Mouse (Mus musculus) embryo, embryonic 11 days (tissue): Measurements from ENCODE around the gene Prkn.

Experiments
- DNase-seq: peaks from one replicate; pipeline ENCODE4 v3.0.0-alpha.2; 2015

Prkn gene

DNA sequence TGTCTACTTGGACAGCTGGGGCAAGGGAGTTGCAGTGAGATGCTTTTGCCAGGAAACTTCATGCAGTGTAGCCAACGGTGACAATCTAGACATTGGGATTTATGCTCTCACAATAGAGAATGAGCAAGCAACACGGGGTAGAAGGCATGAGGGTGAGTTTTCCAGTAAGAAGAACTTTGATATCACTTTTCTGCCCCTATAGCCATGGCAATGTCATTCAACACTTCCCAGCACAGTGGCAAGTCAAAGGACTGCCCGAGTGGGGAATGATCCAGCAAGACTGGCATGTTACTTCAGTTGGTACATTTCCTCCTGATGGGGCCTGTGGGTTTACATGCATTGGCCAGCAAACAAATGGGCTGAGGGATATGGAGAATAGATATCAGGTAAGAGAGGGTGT is 577.0 kb downstream of the Prkn start:
- no peak for DNase-seq

DNA sequence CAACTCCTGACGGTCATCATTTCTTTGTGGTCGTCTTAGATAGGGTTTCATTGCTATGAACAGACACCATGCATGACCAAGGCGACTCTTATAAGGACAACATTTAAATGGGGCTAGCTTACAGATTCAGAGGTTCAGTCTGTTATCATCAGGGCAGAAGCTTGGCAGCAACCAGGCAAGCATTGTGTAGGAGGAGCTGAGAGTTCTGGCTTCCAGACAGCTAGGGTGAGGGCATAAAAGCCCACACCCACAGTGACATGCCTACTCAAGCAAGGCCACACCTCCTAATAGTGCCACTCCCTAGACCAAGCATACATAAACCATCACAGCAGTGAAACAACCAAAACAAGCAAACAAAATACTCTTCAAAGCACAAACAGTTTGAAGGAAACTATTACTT is 579.3 kb downstream of the Prkn start:
- DNase-seq = no peak

DNA sequence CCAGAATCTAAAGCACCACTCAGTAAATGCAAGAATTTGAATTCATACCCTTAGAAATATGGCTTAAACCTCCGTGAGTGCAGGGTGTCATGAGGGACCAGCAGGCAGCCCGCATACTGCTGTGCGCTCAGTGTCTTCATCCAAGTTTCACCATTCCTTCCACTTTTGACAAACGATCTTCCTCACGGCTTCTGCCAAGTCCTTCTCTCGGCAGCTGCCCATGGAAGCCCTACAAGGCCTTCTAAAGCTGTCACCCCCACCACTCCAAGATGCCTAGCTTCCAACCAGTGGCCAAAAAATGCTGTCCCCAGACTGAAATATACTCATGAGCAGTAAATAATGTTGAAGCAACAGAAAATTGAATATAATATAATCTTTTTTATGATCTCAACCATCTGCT is 580.7 kb downstream of the Prkn start:
- DNase-seq = no peak

DNA sequence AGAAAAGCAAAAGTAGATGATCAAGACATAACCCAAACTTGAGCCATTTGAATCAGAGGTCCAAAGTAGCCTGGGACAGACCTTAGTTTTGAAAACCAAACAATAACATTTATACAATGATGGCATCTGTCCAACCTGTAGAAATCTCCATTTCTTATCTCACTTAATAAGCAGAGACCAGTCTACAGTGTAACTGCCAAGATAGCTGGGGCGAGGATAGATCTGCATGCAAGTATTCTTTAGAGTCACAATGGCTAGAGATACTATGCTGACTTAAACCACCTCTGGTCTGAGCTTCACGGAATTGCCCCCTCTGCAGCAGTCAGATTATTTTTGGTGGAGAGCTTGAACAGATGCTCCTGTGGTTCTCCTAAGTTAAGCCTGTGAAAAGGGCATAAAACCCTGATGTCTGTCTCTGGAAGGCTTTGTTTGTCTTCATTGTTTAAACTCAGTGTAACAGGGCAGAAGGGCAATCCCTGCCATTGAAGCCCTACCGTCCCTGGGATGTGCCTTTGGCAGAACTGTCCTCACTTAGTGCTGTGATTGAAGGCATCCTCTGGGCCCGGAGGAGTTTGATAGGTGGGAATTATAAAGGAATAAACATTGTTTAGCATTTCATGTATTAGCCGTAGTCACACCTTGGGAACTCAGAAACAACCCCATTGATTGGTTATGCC is 581.2 kb downstream of the Prkn start:
- no peak for DNase-seq

DNA sequence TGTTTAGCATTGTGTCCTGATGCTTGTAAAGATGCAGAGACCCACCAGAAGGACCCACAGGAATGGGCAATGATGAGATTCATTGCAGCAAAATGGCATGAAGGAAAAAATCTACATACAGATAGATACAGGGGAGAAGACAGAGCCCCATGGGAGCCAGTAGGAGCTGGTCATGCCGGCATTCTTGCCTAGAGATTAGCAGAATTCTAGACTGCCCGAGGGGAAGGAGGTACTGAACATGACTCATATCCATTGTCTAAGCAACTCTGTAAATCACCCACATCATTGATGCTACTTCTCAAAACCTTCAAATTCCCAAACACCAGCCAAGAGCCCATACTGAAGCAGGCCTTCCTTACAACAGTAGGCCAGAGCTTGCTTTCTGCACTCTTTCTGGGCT is 591.1 kb downstream of the Prkn start:
- DNase-seq = no peak

DNA sequence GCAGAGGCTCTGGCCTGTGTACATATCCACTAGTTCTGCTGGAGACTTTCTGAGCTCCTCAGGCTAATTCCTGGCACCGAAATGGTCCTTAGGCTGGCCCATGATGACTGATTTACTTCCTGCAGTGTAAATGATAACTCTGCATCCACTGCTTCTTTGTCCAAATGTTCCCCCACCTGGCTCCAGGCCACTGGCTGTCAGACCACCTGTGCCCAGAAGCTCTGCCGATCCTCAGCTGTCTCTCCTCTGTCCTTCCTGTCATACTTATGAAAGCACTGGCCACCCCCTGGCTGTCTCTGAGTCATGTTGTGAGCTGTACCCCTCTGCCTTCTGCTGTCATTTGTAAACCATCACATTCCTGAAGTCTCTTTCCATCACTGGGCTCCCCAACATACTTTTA is 592.4 kb downstream of the Prkn start:
- no peak for DNase-seq

DNA sequence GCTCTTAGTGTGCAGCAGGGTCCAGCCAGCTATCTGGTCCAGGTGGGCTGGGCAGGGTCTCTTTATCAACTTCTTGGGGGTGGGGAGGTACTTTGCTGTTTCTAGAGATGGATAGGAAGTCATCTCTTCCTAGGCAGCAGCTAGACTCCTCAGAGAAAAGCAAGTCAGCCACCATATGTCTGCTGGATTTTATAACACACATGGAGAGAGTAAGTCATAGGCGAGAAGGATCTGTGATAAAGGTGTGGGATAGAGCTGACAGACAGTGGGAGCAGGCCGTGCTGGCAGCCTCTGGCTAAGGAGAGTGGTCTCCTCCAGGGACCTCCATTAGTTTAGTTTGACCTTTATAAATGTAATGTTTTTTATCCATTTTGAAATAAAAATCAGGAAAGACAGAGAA is 622.5 kb downstream of the Prkn start:
- DNase-seq = no peak

DNA sequence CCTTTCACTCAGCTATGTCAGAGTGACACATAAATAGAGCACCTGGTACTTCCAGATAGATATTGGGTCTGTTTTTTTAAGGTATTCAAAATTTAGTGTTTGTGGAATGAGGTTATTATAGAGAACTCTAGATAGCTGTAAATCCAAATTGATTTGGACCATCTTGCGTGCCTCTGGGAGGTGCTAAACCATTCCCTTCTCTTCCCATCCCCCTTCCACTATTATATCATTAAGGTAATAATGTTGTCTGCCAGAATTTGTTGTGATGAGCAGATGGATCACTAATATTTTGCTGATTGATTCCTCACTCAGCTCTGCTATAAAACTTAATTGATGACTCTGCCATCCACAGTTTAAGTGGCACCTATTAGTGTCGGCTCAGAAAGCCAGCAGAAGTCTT is 625.9 kb downstream of the Prkn start:
- DNase-seq = no peak

DNA sequence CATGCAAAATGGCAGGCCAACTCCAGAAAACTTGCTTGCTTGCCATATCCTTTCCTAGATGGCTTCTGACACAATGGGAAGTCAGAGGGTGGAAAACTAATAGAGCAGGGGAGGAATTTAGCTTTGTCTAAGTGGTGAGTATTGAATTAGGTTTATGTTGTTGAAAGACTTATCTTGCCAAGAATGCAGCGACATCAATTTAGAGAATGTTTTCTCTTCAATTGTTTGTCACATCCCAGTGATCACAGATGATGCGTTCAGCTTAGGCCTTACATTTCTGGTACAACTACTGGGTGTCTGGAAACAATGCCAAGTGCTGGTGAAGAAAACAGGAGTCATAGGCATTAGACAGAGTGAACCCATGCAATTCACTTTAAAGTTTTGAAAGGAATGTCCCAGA is 628.4 kb downstream of the Prkn start:
- no peak for DNase-seq

DNA sequence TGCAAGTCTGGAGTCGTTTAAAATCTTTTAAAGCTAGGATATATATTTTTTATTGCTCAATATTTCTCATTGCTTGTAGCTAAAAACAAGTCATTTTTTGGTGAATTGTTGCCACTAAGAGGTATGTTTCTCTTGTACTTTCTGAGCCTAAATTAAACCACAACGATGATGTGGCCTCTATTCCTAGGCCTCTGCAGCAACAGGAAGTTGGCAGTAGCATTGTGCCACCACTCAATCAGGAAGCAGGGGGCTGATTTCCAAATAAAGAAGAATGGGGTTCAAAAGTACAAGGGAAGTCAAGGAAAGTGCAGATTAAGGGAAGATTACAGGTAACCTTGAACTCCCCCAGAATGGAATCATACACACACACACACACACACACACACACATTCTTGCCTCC is 642.8 kb downstream of the Prkn start:
- no peak for DNase-seq

DNA sequence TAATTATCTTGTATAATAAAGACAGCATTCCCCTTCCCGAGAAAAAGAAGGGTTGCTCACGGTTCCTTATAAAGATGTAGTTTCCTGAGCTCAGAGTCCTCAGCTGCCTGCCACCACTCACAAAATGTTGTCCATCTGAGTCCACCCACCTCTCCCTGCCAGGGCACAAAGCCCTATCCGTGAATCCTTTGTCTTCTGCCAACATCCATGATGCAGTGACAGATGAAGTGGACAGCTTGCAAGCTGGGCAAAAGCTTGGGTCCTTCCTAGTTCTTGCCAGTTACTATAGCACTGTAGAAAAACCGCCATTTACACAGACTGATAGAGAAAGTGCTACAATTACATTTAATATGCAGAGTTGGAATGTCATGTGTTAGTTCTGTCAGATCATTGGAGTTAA is 649.9 kb downstream of the Prkn start:
- DNase-seq = no peak

DNA sequence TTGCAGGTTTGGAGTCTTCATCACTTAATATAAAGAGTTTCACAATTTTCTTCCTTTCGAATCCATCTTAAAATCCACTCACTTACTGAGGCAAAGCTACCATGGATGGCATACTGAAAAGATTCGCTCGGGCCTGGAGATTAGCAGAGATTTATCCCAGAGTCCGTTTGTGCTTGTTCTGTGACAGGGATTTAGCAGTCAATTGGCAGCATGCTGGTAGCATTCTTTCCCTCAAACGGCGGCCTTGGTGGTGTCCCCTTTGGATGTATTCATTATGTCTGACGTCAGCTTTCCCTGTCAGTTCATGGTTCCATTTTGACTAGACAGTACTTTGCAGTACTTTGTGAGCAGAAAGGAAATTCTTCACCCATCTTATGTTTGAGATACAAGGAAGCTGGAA is 662.4 kb downstream of the Prkn start:
- no peak for DNase-seq

DNA sequence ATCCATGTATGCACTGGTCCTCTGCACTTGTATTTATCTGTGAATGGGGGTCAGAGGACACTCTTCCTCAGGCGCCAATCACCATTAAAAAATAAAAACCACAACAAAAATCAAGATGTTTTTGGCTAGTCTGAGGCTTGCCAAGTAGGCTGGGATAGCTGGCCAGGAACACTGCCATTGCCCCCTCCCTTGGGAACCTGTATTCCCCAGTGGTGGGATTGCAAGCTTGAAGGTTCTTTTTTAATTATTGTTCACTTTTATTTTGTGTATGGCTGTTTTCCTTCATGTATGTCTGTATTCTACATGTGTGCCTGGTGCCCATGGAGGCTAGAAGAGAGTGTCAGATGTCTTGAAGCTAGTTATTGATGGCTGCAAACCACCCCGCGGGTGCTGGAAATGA is 664.3 kb downstream of the Prkn start:
- DNase-seq = no peak

DNA sequence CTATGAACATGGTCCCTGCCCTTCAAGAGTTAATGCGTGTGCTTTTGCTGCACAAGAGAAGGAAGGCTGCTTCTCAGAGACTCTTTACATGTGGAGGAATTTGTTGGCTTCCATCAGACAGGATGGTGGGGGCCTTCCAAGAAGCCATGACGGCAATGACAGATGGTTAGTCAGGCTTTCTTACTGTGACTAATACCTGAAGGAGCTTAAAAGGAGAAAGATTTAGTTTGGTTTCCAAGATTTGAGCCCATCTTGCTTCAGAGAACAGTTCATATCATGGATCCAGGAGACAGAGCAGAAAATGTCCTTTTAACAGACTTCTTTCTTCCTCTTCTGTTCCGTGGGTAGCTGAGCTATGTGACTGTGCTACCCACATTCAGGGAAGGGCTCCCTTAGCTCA is 666.9 kb downstream of the Prkn start:
- no peak for DNase-seq

DNA sequence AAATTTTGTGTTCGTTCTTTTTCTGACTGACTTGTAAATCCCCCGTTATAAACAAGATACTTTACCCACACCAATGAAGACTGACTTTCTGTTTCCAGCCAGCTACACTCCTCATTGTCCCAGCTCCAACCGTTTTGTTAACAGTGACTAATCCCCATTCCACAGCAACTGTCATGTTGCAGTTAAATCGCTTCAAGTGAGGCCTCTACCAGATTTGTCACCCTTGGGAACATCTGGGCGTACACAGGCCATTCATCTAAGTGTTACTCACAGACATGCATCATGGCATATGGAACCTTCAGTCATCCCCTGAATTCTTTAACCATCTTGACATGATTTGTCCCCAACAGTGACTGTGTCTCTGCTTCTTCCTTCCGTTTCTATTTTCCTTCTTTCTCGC is 669.9 kb downstream of the Prkn start:
- no peak for DNase-seq

DNA sequence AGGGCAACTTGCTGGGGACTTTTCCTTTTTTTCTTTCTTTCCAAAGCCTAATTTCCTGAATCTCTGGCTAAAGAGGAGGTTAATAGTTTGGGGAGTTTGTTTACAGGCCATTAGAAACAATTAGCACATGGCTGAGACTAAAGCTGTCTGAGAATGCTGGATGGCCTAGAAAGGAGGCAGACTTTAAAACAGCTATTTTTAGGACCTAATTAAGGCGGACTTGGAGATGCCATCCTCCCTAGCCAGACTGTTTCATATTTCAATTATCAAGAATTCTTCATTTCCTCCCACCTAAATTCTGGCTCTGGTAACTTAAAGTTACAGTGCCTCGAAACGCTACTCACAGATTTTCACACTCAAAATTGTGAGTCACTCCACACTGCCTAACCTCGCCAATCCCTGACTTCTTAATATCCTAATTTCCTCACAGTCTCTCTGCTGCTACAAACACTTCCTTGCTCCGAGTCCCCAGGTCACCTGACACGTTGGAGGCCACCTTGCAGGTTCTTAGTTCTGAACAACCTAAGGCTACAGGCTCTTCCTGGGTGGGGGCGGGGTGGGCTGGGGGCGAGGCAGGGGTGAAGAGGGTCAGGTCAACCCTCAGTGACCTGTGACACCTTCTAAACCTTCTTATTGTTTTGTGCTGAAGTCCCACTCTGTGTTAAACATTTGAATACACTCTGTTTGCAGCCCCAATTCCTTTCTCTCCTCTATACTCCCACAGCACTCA is 674.0 kb downstream of the Prkn start:
- no peak for DNase-seq

DNA sequence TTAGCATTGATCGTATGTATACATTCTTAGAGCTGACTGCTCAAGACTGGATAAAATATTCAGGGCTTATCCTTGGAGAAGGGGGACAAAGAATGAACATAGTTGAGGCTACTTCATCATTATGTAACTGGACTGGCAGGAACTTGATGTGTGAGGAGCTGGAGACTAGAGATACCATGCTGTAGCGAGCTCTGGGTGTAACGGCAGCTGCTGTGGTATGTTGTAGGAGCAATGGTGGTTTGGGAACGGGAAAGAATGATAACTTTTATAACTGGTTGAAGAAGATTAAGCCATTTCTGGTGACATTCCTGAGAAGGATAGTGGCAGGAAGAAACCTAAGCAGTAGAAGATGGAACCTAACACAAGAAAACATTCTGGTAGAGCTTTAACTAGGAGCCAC is 675.4 kb downstream of the Prkn start:
- no peak for DNase-seq

DNA sequence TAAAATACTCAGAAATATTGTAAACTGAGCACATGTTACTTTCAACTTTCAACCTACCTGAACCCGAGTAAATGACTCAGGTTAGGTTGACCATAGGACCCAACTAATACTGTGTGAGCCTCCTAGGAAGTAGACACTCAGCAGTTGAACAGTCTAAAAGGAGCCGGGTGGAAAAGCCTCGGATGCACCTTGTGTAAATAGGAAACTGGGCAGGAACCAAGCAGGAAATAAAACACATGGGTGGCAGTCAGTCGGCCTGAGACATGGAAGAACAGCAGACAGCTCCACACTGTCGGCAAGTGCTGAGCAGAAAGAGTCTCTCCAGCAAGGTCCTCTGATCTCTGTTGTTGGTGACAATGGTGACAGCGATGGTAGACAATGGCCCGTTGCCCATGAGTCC is 676.0 kb downstream of the Prkn start:
- DNase-seq = no peak

DNA sequence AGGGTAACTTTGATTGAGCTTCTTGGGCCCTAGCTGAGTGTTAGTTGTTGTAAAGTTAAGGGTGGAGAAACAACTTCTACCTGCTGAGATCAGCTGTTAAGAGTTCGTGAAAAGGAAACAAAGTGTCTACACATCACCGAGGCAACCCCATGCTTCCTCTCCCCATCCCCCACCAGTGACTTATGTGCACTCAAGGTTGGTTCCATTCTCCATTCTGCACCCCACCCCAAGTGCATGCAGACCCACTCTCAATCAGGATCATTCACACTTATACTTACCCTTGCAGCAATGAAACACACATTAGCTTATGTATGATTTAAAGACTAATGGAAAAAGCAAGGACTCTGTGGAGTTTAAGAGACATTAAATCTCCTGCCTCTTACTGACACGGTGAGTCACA is 691.9 kb downstream of the Prkn start:
- DNase-seq = no peak

DNA sequence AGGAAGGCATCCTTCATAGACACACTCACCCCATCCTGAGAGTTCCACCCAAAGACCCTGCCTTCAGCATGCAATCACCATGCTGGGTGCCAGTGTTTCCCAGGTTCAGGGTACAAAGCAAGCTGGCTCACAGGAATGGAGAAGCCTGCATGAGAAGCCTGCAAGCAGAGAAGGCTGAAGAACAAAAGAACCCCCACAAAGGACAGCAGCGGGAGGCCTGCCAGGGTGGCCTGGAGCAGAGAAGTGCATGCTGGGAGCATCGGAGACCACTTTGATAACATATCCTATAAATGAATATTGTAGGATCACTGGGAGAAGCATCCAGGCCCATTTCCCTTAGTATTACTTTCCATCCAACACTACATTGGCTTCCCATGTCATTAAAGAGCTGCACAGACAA is 692.6 kb downstream of the Prkn start:
- no peak for DNase-seq

DNA sequence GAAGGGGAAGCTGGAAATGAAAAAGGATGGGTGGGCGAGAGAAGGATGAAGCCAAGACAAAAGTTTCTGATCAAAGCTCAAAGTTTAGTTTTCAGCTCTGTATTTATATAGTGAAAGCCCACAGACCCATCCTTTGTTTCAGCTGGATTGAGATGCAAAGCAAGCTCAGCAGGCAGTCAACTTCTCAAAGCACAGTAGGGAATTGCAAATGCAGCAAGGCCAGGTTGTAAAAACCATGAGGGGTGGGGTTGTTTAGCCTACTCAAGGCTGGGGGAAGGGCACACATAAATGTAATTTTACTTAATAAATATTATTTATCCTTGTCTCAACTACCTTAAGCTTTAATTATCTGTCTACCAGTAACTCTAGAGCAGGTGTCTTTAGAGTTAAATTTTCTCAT is 693.7 kb downstream of the Prkn start:
- DNase-seq = peak; percentile 17

DNA sequence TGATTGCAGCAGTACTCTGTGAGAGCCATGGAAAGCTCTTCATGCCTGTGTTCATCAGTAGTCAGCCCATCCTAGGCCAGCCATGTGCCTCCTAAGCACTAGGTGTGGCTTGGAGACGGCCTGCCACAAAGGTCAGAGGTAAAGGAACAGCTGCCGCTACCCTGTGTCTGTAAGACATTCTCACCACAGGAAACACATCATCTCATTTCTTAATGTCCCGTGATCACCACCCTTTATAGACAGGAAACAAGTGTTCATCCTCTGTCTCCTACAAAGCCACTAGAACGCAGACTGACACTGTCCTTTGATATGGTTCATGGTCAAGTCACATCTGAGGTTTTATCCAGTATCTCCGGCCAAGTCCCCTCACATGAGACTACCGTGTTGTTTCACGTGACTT is 698.6 kb downstream of the Prkn start:
- DNase-seq = no peak

DNA sequence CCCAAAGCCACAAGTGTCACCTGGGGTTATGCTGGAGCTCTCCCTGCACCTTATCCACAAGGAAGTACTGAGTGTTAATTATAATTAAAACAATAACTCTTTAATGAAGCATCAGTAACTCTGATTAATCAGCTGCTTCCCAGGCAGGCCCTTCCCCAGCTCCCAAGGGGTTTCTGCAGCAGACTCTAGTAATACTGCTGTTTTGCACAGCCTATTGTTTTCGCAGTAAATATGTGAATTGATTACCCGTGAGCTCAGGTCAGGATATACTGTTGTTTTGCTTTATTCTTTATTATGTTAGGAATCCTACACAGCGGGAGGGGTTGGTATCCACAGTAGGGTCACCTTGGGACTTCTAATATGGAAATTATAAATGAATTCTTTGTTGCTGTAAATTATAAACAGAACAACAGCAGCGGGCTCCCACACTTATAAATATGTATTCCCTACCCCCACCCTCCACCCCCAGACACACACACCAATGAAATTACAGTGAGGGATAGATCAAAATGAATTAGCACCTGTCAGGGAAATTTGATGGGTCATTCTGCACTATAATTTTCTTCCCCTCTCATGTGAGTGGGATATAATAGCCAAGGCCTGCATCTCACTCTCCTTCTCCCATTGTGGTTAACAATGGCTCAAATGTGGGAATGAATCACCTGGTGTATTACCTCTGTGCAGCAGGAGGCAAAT is 701.9 kb downstream of the Prkn start:
- DNase-seq = no peak

DNA sequence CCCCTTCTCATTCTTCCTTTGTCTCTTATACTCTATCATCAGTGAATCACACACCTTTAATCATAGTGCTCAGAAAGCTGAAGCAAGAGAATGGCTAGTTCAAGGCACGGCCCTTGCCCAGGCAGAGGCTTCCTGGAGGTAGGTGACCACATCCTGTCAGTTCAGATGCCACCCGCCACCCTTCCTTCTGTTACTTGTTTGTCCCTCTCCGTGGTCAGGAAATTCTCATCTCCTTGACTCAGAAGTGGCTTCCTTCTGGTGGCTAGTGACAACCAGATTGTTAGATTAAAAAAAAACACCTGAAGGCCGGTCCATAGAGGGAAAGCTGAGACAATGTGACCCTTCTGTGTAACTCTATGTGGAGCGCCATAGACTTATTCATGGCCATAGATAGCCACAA is 710.4 kb downstream of the Prkn start:
- no peak for DNase-seq

DNA sequence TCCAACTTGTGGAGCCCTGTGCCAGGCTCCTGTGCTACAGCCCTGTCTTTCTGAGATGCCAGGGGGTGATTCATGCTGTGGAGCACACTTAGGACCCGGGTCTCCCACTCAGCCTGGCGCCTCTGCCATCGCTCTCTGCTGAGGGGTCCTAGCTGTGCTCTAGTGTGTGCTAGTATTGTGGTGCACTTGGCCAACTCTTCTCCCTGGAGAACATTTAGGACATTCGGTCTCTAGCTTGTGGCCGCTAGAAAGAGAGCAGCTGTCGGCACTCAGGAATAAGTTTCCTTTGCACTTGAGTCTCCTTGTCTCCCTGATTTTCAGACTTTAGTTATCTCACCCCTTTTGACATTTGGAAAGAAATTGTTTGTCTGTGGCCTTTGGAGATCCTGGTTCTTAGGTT is 725.5 kb downstream of the Prkn start:
- DNase-seq = no peak
